Mouse (Mus musculus) lung, postnatal 0 days (tissue): ENCODE data around the gene Mapk11. TPM values are rescaled to one million over a fixed set of nuclear protein-coding genes. Genes with fewer than 3 reads are reported as not detected.
A peak's percentile ranks its signal among the peaks of the same experiment; 100 is the strongest.

Experiments used
- ATAC-seq: fragments of 200-750 bp; cut with Nextera tagmentation; 2 replicates; pipeline ENCODE4 v1.8.0; 2017; ENCODE audit warnings: moderate library complexity
- DNase-seq: peaks from one replicate; pipeline ENCODE4 v3.0.0-alpha.2; 2016; ENCODE audit warnings: low spot score
- H3K27ac ChIP-seq: fragments of 300-500 bp; sonication (generic); 2 replicates; pipeline ENCODE4 v1.5.1; 2014; ENCODE audit warnings: antibody characterized with exemption, mild to moderate bottlenecking, low read length, mixed read lengths
- H3K27me3 ChIP-seq: fragments of 300-500 bp; sonication (generic); replicated peaks from 2 replicates; pipeline ENCODE4 v1.6.1; 2014; ENCODE audit warnings: low read length, mixed read lengths; ENCODE audit not compliant: insufficient read depth
- H3K36me3 ChIP-seq: fragments of 300-500 bp; sonication (generic); 2 replicates; pipeline ENCODE4 v1.6.1; 2014; ENCODE audit warnings: low read length, mixed read lengths; ENCODE audit not compliant: insufficient read depth
- H3K4me1 ChIP-seq: fragments of 300-500 bp; sonication (generic); 2 replicates; pipeline ENCODE4 v1.6.1; 2014; ENCODE audit warnings: antibody characterized with exemption, low read depth, low read length, mixed read lengths; ENCODE audit not compliant: insufficient read depth
- H3K4me2 ChIP-seq: fragments of 300-500 bp; sonication (generic); replicated peaks from 2 replicates; pipeline ENCODE4 v1.6.1; 2014; ENCODE audit warnings: low read depth, mild to moderate bottlenecking, low read length, moderate library complexity, mixed read lengths
- H3K4me3 ChIP-seq: fragments of 300-500 bp; sonication (generic); 2 replicates; pipeline ENCODE4 v1.5.1; 2014; ENCODE audit warnings: low read depth, low read length
- H3K9ac ChIP-seq: fragments of 300-500 bp; sonication (generic); replicated peaks from 2 replicates; pipeline ENCODE4 v1.6.1; 2014; ENCODE audit warnings: low read depth, mild to moderate bottlenecking
- H3K9me3 ChIP-seq: fragments of 300-500 bp; sonication (generic); 2 replicates; pipeline ENCODE4 v1.6.1; 2016; ENCODE audit warnings: low read length, mixed read lengths
- CTCF ChIP-seq: IDR thresholded peaks from 2 replicates; pipeline ENCODE4 v1.5.1; 2016; ENCODE audit warnings: antibody characterized with exemption, mild to moderate bottlenecking
- EP300 ChIP-seq: IDR thresholded peaks from 2 replicates; pipeline ENCODE4 v1.6.1; 2016; ENCODE audit warnings: antibody characterized with exemption, mild to moderate bottlenecking, control low read depth
- WGBS: fragments of 180-500 bp; shearing (Covaris S2); extraction: QIAGEN DNeasy Blood & Tissue Kit; methylation state at CpG from one replicate; pipeline ENCODE4 v1.1.7; 2014; 5-methylcytosine and 5-hydroxymethylcytosine counted together
- polyA plus RNA-seq: library from polyadenylated mRNA; unstranded; fragments of >200 nt; fragmentation: Nextera tagmentation; extraction: Ambion mirVana; gene quantifications from 2 replicates; pipeline ENCODE4 v1.2.1, GENCODE M21; 2015

Mapk11 gene
- polyA plus RNA-seq, 1 experiment from 2014 or later = 7.4 TPM

GRCm38 (mm10) chr15:89184141-89184936, 34.9 kb upstream of the Mapk11 start:
- ATAC-seq = no peak
- 62% methylated on average over 4 of the region's 5 CpGs for WGBS
- H3K4me3 ChIP-seq = no peak overlapping the region
- H3K36me3 ChIP-seq = no peaks in the 10 kb centered on the region
- no peak for DNase-seq
- TF ChIP-seq EP300 (no peak), CTCF (no peak)
- no peak overlapping the region for H3K9ac ChIP-seq
- no peak overlapping the region for H3K27ac ChIP-seq
- no peaks in the 10 kb centered on the region for H3K27me3 ChIP-seq
- H3K4me1 ChIP-seq = peaks cover 10% of the 10 kb centered on the region
- H3K4me2 ChIP-seq = no peak overlapping the region
- no peaks in the 10 kb centered on the region for H3K9me3 ChIP-seq

- Histone ChIP-seq H3K9ac (no peak overlapping the region), H3K4me1 (peaks cover 24% of the 10 kb centered on the region), H3K4me2 (no peak overlapping the region), H3K9me3 (no peaks in the 10 kb centered on the region), H3K4me3 (no peak overlapping the region), H3K36me3 (no peaks in the 10 kb centered on the region), H3K27ac (no peak overlapping the region), H3K27me3 (no peaks in the 10 kb centered on the region)
- 76% methylated on average over 5 of the region's 5 CpGs for whole genome bisulfite sequencing
- TF ChIP-seq EP300 (no peak), CTCF (no peak)
- DNase-seq (no peak), ATAC-seq (no peak)
Observed at GRCm38 (mm10) chr15:89182842-89183241, 33.4 kb upstream of the Mapk11 start.

DNA sequence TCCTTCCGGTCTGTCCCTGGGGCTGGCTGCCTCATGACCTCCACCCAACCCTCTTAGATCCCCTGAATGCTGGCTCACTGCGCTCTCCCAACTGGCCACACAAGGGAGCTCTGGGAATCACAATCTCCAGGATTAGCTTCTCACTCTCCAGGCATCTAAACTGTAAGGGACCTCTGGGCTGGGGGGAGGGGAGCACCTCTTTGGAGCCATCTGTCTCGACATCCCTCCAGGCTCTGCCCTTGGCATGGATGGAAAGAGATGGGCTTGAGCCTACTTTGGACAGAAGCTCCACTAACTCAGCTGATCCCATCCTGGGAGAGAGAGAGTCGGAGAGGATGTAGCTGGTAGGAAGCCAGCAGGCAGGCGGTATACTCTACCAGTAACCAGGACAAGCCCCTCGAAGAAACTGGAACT, 32.9 kb upstream of the Mapk11 start:
- no peak overlapping the region for H3K4me2 ChIP-seq
- H3K9ac ChIP-seq = no peak overlapping the region
- H3K27me3 ChIP-seq = no peaks in the 10 kb centered on the region
- no peak overlapping the region for H3K4me3 ChIP-seq
- no peaks in the 10 kb centered on the region for H3K36me3 ChIP-seq
- peaks cover 30% of the 10 kb centered on the region for H3K4me1 ChIP-seq
- peak; percentile 65 for TF ChIP-seq CTCF
- no peak for TF ChIP-seq EP300
- DNase-seq (peak; percentile 82), ATAC-seq (0 out of 2 replicates have a peak, but pooled peaks have one; percentile 2)
- no peaks in the 10 kb centered on the region for H3K9me3 ChIP-seq
- no peak overlapping the region for H3K27ac ChIP-seq
- WGBS = 25% methylated on average over 6 of the region's 6 CpGs

DNA sequence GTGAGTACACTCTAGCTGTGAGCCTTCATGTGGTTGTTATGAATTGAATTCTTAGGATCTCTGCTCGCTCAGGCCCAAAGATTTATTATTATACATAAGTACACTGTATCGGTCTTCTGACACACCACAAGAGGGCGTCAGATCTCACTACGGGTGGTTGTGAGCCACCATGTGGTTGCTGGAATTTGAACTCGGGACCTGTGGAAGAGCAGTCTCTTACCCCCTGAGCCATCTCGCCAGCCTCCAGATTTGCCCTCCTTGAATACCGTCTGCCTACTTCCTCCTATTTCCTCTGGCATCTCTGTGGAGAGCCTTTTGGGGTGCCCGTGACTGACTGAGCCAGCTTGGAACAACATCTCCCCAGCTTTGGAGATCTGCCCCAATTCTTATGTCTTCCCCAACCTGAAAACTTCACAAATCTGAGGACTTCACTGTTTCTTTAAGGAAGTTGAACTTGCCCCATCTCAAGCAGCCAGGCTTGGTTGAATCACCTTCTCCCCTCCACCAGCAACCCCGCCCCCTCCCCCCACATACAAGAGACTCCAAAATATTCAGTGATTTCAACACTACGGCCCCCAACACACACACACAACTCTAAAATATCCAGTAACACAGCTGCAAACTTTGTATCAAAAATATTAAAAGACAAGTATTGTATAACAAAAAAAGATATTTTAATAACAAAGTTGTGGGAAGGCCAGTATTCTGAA, 32.3 kb upstream of the Mapk11 start:
- Histone ChIP-seq H3K27ac (peak overlapping the region; percentile 71), H3K9ac (no peak overlapping the region), H3K36me3 (no peaks in the 10 kb centered on the region), H3K27me3 (no peaks in the 10 kb centered on the region), H3K4me2 (peak overlapping the region; percentile 81; the same call in 1 of the 2 replicates), H3K4me1 (peaks cover 36% of the 10 kb centered on the region), H3K4me3 (no peak overlapping the region), H3K9me3 (no peaks in the 10 kb centered on the region)
- ATAC-seq (no peak), DNase-seq (peak; percentile 25)
- 43% methylated on average over 10 of the region's 10 CpGs for WGBS
- TF ChIP-seq CTCF = peak; percentile 34
- TF ChIP-seq EP300 = 0 out of 2 replicates have a peak, but pooled peaks have one; percentile 21

DNA sequence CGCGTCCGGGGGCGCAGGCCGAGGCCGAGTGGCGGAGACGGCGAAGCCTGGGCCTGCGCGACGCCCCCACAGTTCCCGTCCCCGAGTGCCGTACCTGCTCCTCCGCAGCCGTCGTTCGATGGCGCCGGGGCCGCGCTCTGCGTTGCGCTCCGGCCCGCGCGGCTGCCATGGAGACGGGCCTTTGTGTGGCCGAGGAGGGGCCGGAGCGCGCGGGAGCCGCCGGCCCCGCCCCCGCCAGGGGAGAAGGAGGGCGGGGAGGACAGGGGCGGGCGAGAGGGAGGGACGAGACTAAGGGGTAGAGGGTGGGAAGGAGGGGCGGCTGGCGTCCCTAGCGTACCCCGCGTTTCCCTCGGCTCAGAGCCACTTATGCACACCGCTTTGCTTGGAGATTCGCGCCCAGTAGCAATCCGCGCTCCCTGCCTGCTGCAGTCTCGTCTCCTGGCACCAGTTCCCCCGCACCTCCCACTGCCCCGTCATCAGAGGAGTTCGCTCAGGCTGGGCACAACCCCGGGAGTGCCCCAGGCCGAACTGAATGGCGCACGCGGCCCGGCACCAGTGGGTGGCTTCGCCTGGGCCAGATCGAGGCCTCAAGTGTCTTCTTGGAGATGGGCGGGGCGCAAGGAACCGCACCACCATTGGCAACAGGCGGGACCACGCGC, 31.3 kb upstream of the Mapk11 start, which contains the start of gene Plxnb2:
Gene Plxnb2, minus strand, starts transcription at position 218 of the 659 bp plus-strand sequence.
- peak within 1 kb of the TSS; percentile 70 for H3K4me3 ChIP-seq
- H3K9ac ChIP-seq = peak within 1 kb of the TSS; percentile 56
- H3K4me2 ChIP-seq = peak within 1 kb of the TSS; percentile 81
- H3K9me3 ChIP-seq = no peaks in the 10 kb centered on the region
- ATAC-seq = peak; percentile 87
- under 1% methylated on average over 37 of the region's 72 CpGs for WGBS
- DNase-seq = peak; percentile 94
- no peak for TF ChIP-seq CTCF
- TF ChIP-seq EP300 = no peak
- H3K27ac ChIP-seq = peak within 1 kb of the TSS; percentile 90
- H3K36me3 ChIP-seq = no peaks in the 10 kb centered on the region
- H3K27me3 ChIP-seq = no peaks in the 10 kb centered on the region
- H3K4me1 ChIP-seq = peaks cover 41% of the 10 kb centered on the region

- H3K27me3 ChIP-seq = no peaks in the 10 kb centered on the region
- H3K36me3 ChIP-seq = no peaks in the 10 kb centered on the region
- H3K27ac ChIP-seq = peak overlapping the region; percentile 90
- peak overlapping the region; percentile 70 for H3K4me3 ChIP-seq
- no peak for TF ChIP-seq CTCF
- no peak for TF ChIP-seq EP300
- peak; percentile 43 for DNase-seq
- 0% methylated on average over 16 of the region's 26 CpGs for WGBS
- H3K9me3 ChIP-seq = no peaks in the 10 kb centered on the region
- ATAC-seq = 0 out of 2 replicates have a peak, but pooled peaks have one; percentile 0
- peaks cover 47% of the 10 kb centered on the region for H3K4me1 ChIP-seq
- H3K4me2 ChIP-seq = peak overlapping the region; percentile 81
- H3K9ac ChIP-seq = peak overlapping the region; percentile 56
Observed at GRCm38 (mm10) chr15:89180081-89180541, 30.7 kb upstream of the Mapk11 start.
